Mouse (Mus musculus): ENCODE data around the gene Chst11. TPM values are rescaled to one million over a fixed set of nuclear protein-coding genes. Genes with fewer than 3 reads are reported as not detected.
A peak's percentile ranks its signal among the peaks of the same experiment; 100 is the strongest.

The Chst11 gene
- total RNA-seq, 2 experiments from 2014 or later = 0.77 to 1.2 TPM

DNA sequence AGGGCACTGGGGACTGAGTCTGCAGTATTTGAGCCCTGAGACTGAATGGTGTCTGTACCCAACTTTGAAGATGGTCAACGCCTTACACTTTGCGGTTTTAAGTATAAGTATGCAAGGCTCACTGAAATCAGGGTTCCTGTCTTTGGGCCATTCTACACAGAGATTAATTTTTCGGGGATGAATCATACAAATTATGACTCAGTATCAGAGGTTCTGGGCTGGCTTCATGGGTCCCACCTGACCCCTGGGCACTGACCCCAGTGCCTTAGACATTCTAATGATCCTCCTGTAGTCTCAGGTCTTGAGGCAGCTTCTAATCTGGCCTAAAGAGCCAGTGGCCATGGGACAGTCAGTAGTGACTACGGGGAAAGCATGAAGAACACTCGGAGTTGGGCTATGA, 203.8 kb downstream of the Chst11 start:
- intact Hi-C loops (cut with DNase I) = loop anchor here (10.0 kb wide), 1 partner anchor 394 kb away; no protein-coding TSS in a partner anchor
- no peak for DNase-seq

DNA sequence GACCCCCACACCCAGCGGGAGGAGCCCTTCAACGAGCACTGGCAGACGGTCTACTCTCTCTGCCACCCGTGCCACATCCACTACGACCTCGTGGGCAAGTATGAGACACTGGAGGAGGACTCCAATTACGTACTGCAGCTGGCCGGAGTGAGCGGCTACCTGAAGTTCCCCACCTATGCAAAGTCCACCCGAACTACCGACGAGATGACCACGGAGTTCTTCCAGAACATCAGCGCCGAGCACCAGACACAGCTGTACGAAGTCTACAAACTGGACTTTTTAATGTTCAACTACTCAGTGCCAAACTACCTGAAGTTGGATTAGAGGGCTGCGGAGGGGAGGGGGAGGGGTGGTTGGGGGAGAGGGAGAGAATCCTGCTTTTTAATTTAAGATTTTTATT, 206.2 kb downstream of the Chst11 start:
- no peak for DNase-seq
- intact Hi-C loops (cut with DNase I) = no loop called here

DNA sequence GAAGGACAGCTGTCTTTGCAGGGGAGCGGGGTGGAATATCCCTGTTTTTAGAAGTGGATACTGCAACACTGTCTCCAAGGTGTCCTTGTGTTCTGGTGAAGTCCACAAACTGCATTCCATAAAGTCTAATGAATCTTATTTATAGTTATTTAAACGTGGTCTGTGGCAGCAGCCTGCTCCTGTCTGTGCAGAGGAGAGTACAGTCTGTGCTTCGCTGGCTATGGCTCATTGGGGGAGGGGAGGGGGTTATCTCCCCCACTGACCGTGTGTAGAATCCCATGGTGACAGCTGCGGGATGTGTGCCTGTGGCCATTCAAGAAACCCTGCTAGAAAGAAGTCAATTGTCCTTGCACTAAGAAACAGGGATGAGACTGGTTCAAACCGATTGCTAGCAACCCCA, 206.7 kb downstream of the Chst11 start:
- no peak for DNase-seq
- intact Hi-C loops (cut with DNase I) = no loop called here

DNA sequence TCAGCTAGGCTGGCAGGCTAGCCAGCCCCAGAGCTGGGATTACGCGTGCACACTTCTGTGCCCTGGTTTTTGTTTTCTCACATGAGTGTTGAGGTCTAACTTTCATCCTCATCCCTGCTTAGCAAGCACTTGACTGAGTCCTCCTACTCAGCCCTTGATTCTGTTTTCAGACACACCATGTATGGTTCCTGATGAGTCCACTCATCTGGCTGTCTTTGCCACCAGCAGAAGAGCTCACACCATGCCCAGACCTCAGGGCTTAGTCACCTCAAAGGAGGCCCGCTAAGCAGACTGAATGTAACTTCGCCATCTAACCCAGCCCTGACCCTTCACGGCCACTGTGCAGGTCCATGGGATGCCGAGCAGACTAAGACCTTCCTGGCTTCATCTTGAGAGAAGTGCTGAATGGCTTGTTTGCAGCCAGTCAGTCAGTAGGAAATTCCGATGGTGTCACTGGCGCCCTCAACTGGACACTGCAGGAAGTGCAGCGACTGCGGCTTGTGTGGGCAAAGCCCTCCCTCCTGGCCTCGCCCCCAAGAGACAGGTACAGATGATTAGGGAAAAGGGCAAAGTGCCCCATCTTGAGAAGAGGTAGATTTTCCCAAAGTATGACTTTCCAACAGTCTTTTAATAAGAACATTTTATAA, 212.5 kb downstream of the Chst11 start:
- intact Hi-C loops (cut with DNase I) = no loop called here
- peak; percentile 67 for DNase-seq

DNA sequence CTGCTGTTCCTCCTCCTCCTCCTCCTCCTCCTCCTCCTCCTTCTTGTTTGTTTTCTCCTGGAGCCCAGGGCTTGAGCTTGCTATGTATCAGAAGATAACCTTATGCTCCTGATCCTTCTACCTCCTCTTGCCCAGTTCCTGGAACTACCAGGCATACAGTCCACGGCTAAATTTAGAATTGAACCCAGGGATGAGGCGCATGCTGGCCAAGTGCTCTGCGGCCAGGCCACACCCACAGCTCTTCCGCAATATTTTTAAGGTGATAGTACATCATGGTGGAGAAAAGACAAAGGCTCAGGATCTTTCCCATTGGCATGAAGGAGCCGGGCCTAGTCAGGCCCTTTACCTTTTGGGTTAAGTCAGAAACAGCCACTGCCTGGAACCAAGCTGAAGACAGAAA, 213.4 kb downstream of the Chst11 start:
- no peak for DNase-seq
- intact Hi-C loops (cut with DNase I) = no loop called here

DNA sequence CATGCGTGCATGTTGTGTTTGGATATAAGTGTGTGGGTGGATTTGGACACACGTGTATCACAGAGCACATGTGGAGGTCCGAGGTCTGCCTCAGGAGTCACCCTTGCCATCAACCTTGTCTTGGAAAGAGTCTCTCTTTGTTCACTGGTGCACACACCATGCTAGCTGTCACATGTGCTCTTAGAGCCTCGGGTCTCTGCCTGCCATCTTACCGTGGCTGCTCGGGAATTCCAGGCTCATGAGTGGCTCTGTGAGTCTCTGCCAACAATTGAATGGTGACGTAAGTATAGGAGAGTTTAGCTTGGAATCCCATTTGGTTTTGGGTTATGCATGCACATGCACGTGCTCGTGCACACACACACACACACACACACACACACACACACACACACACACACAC, 214.0 kb downstream of the Chst11 start:
- intact Hi-C loops (cut with DNase I) = no loop called here
- no peak for DNase-seq

DNA sequence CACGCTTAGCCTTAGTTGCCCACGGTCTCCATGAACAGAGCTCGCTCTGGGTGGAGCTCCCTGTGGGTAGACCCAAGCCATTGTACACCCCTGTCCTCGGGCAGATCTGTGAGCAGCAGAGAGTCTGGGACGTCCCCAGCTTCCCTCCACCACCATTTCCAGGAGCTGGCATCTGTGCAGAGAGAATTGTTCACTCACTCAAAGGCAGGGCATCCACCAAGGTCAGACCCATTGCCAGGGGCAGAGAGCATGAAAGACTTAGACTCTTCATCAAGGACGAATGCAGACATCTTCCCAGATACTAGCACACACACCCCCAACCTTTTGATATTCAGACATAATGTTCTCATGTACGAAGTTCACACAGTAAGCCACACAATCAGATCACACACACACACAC, 216.2 kb downstream of the Chst11 start:
- DNase-seq = no peak
- intact Hi-C loops (cut with DNase I) = no loop called here

DNA sequence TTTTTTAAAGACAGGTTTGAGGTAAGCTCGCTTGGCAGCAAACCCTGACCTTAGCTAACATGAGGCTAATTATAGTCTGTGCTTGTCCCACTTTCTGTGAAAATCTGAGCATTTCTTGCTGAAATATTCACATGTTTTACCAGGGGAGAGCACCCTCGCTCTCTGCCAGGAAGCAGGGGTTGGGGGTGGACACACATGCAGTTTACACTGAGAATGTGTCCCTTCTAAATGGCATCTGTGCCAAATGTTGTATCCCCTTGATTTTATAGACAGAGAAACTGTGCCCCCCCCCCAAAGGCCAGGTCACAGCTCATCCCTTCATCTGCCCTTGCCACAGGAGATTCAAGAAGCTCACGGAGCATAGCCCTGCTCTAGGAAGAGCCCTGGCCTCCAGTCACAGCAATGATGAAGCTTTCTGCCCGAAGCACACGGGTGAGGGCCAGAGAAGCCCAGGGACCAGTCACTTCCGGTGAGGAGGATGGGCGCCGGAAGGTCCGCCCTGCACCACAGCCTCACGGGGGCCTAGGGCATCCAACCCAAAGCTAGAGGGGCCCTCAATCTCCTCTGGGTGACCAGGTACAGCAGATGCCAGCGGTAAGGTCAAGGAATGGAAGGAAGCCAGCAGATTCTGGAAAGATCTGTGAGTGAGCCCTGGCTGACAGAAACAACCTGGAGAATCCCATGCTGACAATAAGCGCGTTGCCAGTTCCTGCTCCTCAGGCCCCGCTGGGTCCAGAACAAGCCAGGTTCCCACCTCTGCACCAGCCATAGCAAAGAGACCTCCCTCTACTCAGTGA, 217.8 kb downstream of the Chst11 start:
- intact Hi-C loops (cut with DNase I) = no loop called here
- no peak for DNase-seq

DNA sequence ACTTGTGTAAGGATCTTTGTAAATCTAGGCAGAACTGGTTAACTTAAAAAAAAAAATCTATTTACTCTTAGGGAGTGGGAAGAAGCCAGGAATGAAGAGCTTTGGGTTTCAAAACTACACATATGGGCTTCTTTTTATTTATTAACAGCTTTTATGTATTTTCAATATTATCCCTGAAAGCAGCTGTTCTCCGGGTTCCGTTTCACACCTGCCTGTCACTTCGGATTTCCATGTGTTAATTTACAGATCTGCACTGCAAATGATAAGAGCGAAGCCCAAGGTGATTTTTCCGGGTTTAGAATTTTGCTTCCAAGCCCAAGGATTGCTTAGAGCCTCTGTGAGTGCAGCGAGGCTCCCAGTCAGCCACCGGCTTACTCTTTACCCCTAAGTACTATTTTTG, 223.1 kb downstream of the Chst11 start:
- no peak for DNase-seq
- intact Hi-C loops (cut with DNase I) = no loop called here

DNA sequence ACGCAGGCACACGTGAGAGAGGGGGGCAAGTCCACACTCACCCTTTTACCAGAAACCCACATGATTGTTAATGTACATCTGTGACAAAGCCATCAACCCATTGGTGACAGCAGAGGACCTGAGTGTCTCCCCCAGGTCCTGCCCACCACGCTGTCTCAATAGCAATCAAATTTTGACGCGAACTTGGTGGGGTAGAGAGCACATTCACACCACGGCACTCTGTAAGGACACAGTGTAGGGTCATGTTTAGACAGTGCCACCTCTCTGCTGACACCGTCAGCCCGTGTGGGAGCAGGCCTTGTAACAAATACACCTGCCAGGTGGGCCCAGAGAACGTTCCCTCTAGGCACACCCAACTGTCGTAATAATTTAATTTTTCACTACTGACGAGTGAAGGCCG, 224.1 kb downstream of the Chst11 start:
- no peak for DNase-seq
- intact Hi-C loops (cut with DNase I) = no loop called here

DNA sequence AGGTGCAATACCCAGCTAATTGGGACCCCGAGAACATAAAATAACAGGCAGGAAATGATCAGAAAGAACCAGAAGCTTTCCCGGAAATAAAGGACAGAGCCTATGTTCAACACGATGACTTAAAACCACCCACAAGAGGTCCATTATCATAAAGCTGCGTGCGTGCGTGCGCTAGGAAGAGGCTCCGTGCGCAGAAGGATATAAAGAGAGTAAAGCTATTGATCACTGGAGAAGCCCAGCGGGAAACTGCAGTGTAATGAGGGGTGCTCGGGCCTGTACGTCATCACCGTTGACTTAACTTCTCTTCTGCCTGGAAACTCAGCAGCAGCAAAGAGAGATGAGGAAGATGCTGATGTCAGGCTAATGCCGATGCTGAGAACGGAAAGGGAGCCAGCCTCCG, 224.8 kb downstream of the Chst11 start:
- intact Hi-C loops (cut with DNase I) = no loop called here
- no peak for DNase-seq

DNA sequence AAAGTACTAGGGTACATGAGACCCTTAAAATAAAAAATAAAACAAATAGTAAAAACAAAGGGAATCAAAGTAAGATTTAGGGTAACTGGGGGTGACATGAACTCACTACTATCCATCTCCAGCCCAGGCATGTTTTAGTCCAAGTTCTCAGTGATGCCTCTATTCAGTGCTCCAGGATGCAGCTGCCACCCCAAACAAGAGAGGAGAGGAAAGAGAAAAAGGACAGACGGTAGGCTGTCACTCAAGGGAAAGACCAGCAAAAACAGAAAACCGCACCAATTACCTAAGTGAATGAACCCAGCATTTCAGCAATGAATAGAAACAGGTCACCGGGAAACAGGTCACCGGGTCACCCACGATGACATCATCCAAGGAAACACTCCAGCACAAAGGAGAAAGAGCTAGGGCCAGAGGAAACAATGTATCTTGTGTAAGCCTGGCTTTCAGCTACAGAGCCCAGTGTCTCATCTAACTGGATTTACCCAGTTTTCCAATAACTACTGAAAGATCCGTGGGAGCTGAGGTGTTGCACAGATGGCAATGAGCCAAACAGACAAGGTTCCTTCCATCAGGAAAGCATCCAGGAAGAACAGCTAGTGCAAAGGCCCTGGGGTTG, 225.8 kb downstream of the Chst11 start:
- no peak for DNase-seq
- intact Hi-C loops (cut with DNase I) = no loop called here

DNA sequence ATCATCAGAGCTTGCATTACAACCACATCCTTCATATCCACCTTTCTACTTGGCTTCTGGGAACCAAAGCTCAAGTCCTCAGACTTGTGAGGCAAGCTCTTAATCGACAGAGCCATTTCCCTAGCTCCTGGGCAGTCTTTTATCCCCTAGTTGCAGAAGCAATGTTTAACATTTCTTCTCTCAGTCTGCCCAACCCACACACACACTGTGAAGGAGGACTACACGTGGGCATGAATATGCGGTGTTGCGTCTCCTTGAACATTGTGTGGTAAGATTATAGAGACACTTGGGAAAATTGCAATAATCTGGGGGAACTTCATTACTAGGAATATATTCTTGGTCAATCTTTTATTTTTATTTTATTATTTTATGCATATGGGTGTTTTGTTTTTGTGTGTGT, 227.3 kb downstream of the Chst11 start:
- intact Hi-C loops (cut with DNase I) = no loop called here
- DNase-seq = no peak

DNA sequence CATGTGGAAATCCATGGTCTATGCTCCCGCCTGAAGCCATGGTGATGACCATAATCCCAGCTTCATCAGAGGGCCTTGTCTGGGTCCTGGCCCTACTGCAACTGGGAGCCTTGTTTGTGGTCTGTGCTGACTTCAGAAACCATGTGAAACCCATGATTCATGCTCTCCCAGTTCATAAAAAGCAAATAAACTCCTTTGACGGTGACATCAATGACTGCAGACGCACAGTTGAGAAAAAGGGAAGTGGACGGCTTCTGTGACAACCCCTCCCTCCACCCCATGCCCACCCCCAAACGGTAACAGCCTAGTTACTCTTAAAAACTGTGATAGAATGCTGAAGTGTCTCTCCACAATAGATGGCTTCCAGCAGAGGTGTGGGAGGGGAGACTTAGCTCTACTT, 230.3 kb downstream of the Chst11 start:
- intact Hi-C loops (cut with DNase I) = no loop called here

DNA sequence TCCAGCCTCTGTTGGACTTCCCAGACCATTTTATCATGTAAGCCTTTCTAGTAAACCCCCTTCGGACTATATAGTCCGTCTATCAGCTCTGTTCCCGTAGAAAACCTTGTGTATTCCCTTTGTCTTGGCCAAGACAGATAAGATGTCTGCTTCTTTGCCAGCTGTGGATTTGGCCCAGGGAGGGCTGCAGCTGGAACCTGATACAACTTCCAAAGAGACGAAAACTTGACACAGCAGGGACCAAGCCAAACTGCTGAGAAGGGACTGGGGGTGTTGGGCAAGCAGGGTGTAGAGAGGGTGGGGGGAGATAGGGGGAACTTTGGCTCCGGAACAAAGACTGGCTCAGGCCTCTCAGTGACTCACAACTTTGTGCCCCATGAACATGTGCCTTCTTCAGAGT, 232.0 kb downstream of the Chst11 start:
- intact Hi-C loops (cut with DNase I) = no loop called here
- no peak for DNase-seq

More for the DNA sequence above, 230.3 kb downstream of the Chst11 start:
- no peak for DNase-seq

DNA sequence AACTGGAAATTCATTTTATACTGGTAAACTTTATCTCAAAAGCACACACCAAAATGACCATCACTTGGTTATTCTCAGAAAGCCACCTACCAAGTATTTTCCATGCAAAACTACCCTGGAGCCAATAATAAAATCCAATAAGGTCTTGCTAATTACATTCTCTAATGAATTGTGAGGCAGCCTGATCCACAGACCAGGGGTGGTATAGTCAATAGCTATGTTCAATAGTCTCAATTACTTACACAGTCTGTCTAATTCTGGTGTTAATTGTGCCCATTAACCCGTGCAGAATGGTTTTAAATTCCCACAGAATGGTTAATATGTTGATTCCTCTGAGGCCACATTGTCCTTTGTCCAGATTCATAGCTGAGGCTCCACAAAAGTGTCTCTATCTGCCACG, 233.5 kb downstream of the Chst11 start:
- DNase-seq = no peak
- intact Hi-C loops (cut with DNase I) = no loop called here

DNA sequence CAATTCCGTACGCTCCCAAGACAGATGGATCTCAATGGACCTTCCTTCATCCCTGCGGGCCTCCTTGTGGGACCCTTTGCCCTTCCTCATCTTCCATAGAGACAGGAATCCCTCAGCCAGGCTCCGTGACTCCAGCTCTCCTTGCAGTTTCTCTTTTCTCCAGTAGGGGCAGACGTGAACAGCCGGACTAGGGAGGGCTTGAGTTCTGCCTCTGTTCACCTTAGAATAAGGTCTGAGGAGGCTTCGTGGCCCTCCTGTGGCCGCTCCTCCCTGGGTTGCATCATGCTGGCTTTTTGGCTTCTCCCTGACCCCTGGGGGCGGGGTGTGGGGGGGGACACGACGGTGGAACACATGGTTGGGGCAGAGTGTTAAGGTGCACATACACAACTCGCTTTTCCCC, 234.4 kb downstream of the Chst11 start:
- intact Hi-C loops (cut with DNase I) = no loop called here
- peak in 1 of 2 experiments; percentile 40 for DNase-seq

DNA sequence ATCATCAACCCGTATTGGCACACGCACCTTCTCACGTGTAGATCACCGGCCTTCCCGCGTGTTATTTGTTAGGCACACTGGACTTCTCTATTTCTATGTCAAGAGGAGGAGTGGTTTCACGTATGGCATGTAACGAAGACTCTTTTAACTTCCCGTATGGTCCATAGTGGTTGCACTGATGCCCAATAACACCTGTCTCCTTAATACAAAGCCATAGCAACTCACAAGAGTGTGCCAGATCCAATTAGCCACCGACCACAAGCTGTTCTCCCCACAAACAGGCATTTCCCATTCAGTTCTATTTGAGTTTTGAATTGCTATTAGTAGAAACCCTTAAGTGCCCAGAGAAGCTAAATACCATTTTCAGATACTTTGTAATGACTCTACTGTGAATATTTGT, 234.9 kb downstream of the Chst11 start:
- intact Hi-C loops (cut with DNase I) = no loop called here
- DNase-seq = no peak

DNA sequence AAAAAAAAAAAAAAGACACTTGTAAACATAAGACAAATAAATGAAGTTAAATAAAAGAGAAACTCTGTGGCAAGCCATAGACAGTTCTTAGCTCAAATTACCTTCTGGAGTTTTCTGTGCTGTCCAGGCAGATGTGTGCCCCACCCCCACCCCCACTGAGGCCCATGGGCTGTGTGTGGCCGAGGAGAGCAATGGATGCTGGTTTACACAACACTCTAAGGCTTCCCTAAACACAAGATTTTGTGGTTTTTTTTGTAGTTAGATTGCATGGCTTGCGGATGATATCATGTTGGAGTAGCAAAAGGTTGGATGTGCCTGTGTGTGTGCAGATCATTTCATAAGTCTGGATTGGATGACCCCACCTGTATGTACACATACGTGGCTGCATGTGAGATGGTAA, 235.5 kb downstream of the Chst11 start:
- intact Hi-C loops (cut with DNase I) = no loop called here
- DNase-seq = no peak

DNA sequence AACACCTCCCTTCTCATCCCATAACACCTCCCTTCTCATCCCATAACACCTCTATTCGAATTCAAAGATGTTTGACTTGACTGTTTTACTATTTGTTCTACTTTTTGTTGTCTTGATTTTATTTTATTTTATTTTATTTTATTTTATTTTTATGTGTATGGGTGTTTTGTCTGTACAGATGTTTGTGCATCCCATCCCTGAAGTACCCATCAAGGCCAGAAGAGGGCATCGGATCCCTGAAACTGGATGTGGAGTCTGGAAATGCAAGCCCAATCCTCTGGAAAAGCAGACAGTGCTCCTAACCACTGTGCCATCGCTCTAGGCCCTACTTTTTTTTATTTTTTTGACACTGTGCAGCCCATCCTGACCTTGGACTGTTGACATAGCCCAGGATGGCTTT, 239.7 kb downstream of the Chst11 start:
- DNase-seq = no peak
- intact Hi-C loops (cut with DNase I) = no loop called here

DNA sequence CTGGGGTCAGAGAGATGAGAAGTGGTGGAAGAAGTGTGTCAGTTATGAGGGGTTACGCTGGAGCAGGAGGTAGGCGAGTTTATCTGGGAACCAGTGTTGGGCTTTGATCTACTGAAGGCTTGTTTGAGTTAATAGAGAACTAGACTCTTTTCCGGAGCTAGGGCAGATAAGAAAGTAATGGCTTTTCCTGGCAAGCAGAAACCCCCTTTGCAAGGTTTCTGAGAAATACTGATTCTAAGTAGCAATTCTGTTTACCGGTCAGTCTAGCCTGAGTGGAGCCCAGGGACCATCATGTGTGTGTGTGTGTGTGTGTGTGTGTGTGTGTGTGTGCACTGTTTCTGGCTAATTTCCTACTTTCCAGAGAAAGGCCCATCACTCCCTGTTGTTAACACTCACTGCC, 243.3 kb downstream of the Chst11 start:
- no peak for DNase-seq
- intact Hi-C loops (cut with DNase I) = no loop called here

DNA sequence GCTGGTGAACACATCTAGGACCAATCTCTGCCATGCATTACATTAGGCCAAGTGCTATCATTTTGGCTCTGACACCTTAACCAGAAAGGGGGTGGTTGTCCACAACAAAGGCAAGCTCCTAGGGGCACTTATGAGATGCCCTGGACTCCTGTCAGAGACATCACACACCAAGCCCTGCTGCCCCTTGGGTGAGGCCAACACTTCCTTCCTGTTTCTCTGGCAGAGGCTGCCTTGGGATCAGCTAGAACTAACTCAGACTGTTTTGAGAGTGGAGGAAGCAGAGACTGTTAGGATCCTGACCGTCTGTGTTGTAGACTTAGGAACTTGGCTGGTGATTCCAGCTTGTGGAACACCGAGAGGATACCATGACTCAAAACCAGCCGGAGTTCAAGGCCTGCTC, 248.7 kb downstream of the Chst11 start:
- intact Hi-C loops (cut with DNase I) = no loop called here

More for the DNA sequence above, 248.7 kb downstream of the Chst11 start:
- DNase-seq = no peak
